Mouse (Mus musculus) MEL (cell line): Measurements from ENCODE around the gene Psg29. TPM values are rescaled to one million over a fixed set of nuclear protein-coding genes. Genes with fewer than 3 reads are reported as not detected.

Experiments used
- DNase-seq: peaks from one replicate; pipeline ENCODE4 v3.0.0; 2011; ENCODE audit warnings: low read depth, low spot score
- H3K27ac ChIP-seq: 2 replicates; pipeline ENCODE4 v1.5.1; 2012; ENCODE audit warnings: low read depth, mild to moderate bottlenecking, control low read depth, low read length, moderate library complexity; ENCODE audit not compliant: control insufficient read depth
- H3K27me3 ChIP-seq, 2 experiments: fragments of 150-350 bp in 1 of 2; sonication (generic) in 1 of 2; 2 replicates each; pipeline ENCODE4 v1.6.1; 2012; ENCODE audit warnings: low read length in 2 of 2, mild to moderate bottlenecking in 2 of 2, improper control_type of control experiment in 1 of 2, moderate library complexity in 1 of 2; ENCODE audit not compliant: insufficient read depth in 2 of 2, control insufficient read depth in 1 of 2
- H3K36me3 ChIP-seq, 2 experiments: 2 replicates each; pipeline ENCODE4 v1.6.1; 2012 to 2014; ENCODE audit warnings: low read length in 2 of 2, improper control_type of control experiment in 1 of 2, inconsistent platforms in 1 of 2, mild to moderate bottlenecking in 1 of 2; ENCODE audit not compliant: insufficient read depth in 2 of 2, control insufficient read depth in 1 of 2
- H3K4me1 ChIP-seq, 2 experiments: fragments of 150-350 bp in 1 of 2; sonication (generic) in 1 of 2; 2 replicates each; pipeline ENCODE4 v1.6.1; 2012; ENCODE audit warnings: low read length in 2 of 2, improper control_type of control experiment in 1 of 2, mild to moderate bottlenecking in 1 of 2; ENCODE audit not compliant: insufficient read depth in 2 of 2, control insufficient read depth in 1 of 2
- H3K4me3 ChIP-seq, 2 experiments: fragments of 150-350 bp in 1 of 2; sonication (generic) in 1 of 2; 2 replicates each; pipeline ENCODE4 v1.5.1; 2012; ENCODE audit warnings: low read depth in 2 of 2, low read length in 2 of 2, mild to moderate bottlenecking in 2 of 2, moderate library complexity in 2 of 2, control low read depth in 1 of 2, improper control_type of control experiment in 1 of 2; ENCODE audit not compliant: control insufficient read depth in 1 of 2, insufficient read depth in 1 of 2
- H3K79me2 ChIP-seq: 2 replicates; pipeline ENCODE4 v1.6.1; 2012; ENCODE audit warnings: mild to moderate bottlenecking, low read length, moderate library complexity; ENCODE audit not compliant: control insufficient read depth, poor library complexity, insufficient read depth
- H3K9ac ChIP-seq: 2 replicates; pipeline ENCODE4 v1.6.1; 2012; ENCODE audit warnings: low read depth, mild to moderate bottlenecking, control low read depth, low read length, moderate library complexity; ENCODE audit not compliant: control insufficient read depth, poor library complexity, severe bottlenecking
- H3K9me3 ChIP-seq: fragments of 150-350 bp; sonication (generic); replicated peaks from 2 replicates; pipeline ENCODE4 v1.6.1; 2012; ENCODE audit warnings: mild to moderate bottlenecking, low read length, improper control_type of control experiment, moderate library complexity; ENCODE audit not compliant: insufficient read depth
- BHLHE40 ChIP-seq: IDR thresholded peaks from 2 replicates; pipeline ENCODE4 v1.6.1; 2012; ENCODE audit warnings: low read depth, mild to moderate bottlenecking, inconsistent platforms, low read length, improper control_type of control experiment, borderline replicate concordance
- CTCF ChIP-seq, 3 experiments: IDR thresholded peaks in 2 of 3; conservative IDR thresholded peaks in 1 of 3; 2 replicates each; pipeline ENCODE4 v1.5.1; 2011 to 2012; ENCODE audit warnings: low read length in 3 of 3, low read depth in 2 of 3, mild to moderate bottlenecking in 2 of 3, improper control_type of control experiment in 1 of 3, inconsistent platforms in 1 of 3, mixed read lengths in 1 of 3, moderate library complexity in 1 of 3; ENCODE audit not compliant: control insufficient read depth in 1 of 3, insufficient read depth in 1 of 3, poor library complexity in 1 of 3, severe bottlenecking in 1 of 3
- EP300 ChIP-seq, 2 experiments: IDR thresholded peaks; 2 replicates each; pipeline ENCODE4 v1.6.1; 2011; ENCODE audit warnings: improper control_type of control experiment in 2 of 2, low read length in 2 of 2, low read depth in 1 of 2, mild to moderate bottlenecking in 1 of 2
- GATA1 ChIP-seq: IDR thresholded peaks from 2 replicates; pipeline ENCODE4 v1.6.1; 2011; ENCODE audit warnings: low read depth, low read length, improper control_type of control experiment
- MAX ChIP-seq: IDR thresholded peaks from 2 replicates; pipeline ENCODE4 v1.6.1; 2011; ENCODE audit warnings: low read length, improper control_type of control experiment
- MEF2A ChIP-seq: IDR thresholded peaks from 2 replicates; pipeline ENCODE4 v1.6.1; 2014; ENCODE audit warnings: low read depth, mild to moderate bottlenecking, inconsistent platforms, low read length, improper control_type of control experiment; ENCODE audit not compliant: poor library complexity, insufficient replicate concordance, severe bottlenecking; ENCODE audit errors: extremely low read depth
- NELFE ChIP-seq: IDR thresholded peaks from 2 replicates; pipeline ENCODE4 v1.6.1; 2011; ENCODE audit warnings: low read depth, low read length, improper control_type of control experiment
- RCOR1 ChIP-seq: IDR thresholded peaks from 2 replicates; pipeline ENCODE4 v1.6.1; 2012; ENCODE audit warnings: low read depth, mild to moderate bottlenecking, inconsistent platforms, low read length, improper control_type of control experiment
- SIN3A ChIP-seq: IDR thresholded peaks from 2 replicates; pipeline ENCODE4 v1.6.1; 2012; ENCODE audit warnings: low read length, improper control_type of control experiment, inconsistent platforms
- UBTF ChIP-seq: IDR thresholded peaks from 2 replicates; pipeline ENCODE4 v1.6.1; 2012; ENCODE audit warnings: low read depth, mild to moderate bottlenecking, inconsistent platforms, low read length, improper control_type of control experiment, moderate library complexity, borderline replicate concordance; ENCODE audit not compliant: insufficient read depth
- USF1 ChIP-seq: IDR thresholded peaks from 2 replicates; pipeline ENCODE4 v1.6.1; 2014; ENCODE audit warnings: low read depth, mild to moderate bottlenecking, inconsistent platforms, low read length, improper control_type of control experiment, moderate library complexity
- polyA plus RNA-seq, 2 experiments: library from polyadenylated mRNA; stranded (reverse) in 1 of 2; unstranded in 1 of 2; fragments of >175 nt in 1 of 2; fragments of >200 nt in 1 of 2; gene quantifications; 2 replicates each; pipeline versions ENCODE4 v1.2.1 to v1.2.4; 2012; ENCODE audit warnings: low replicate concordance in 2 of 2, low read depth in 1 of 2; ENCODE audit not compliant: insufficient read length in 2 of 2, insufficient read depth in 1 of 2, missing spikeins in 1 of 2
- total RNA-seq: library from RNA; depleted of rRNA; stranded (reverse); fragments of 300-350 nt; gene quantifications from 2 replicates; pipeline ENCODE4 v1.2.3, GENCODE M21; 2012; rRNA removed

The Psg29 gene
- total and polyA plus RNA-seq, 3 experiments, result not detected

GRCm38 (mm10) chr7:17171827-17172226, 31.4 kb upstream of the Psg29 start:
- no peak for TF ChIP-seq GATA1
- no peak for TF ChIP-seq MEF2A
- no peak for TF ChIP-seq NELFE
- TF ChIP-seq SIN3A, result no peak
- TF ChIP-seq MAX, result no peak
- no peak for TF ChIP-seq EP300 (IDR thresholded peaks at IDR 0.05; ENCODE audit: low read depth in 1 of 2, low read length in 2 of 2)
- TF ChIP-seq USF1, result no peak
- TF ChIP-seq RCOR1, result no peak
- no peak for TF ChIP-seq UBTF
- Histone ChIP-seq H3K9ac (no peak overlapping the region), H3K27ac (no peak overlapping the region), H3K4me1 (no peaks in the 10 kb centered on the region), H3K79me2 (no peaks in the 10 kb centered on the region), H3K4me3 (no peak overlapping the region), H3K9me3 (no peaks in the 10 kb centered on the region), H3K27me3 (no peaks in the 10 kb centered on the region), H3K36me3 (no peaks in the 10 kb centered on the region)
- DNase-seq, result no peak

- Histone ChIP-seq H3K9me3 (no peaks in the 10 kb centered on the region), H3K27ac (no peak overlapping the region), H3K4me1 (no peaks in the 10 kb centered on the region), H3K4me3 (no peak overlapping the region), H3K79me2 (no peaks in the 10 kb centered on the region), H3K9ac (no peak overlapping the region), H3K36me3 (no peaks in the 10 kb centered on the region), H3K27me3 (no peaks in the 10 kb centered on the region; a peak in 1 of 4 replicates)
- TF ChIP-seq CTCF (IDR thresholded peaks at IDR 0.05 in 2 of 3, conservative IDR thresholded peaks at IDR 0.05 in 1 of 3; ENCODE audit: control insufficient read depth in 1 of 3, insufficient read depth in 1 of 3, low read depth in 2 of 3, low read length in 3 of 3, poor library complexity in 1 of 3, severe bottlenecking in 1 of 3), result peak in 1 of 3 experiments; percentile 15; a peak in 2 of 6 replicates
- no peak for TF ChIP-seq BHLHE40
- peak; percentile 10 for DNase-seq
These were observed 2.4 kb downstream of the Psg29 start for GRCm38 (mm10) chr7:17205530-17206184.

Other genes with a start within 250 kb of the Psg29 start
- 0.19 and 0.23 TPM in 2 replicates for gene Pnmal1, start 243.8 kb upstream of the Psg29 start, total RNA-seq
- gene Pnmal1, start 243.8 kb upstream of the Psg29 start, polyA plus RNA-seq, result under 1 TPM in 1 of 2 experiments, not detected in 1; 0.53 TPM
- not detected in 2 replicates for gene Gm42372, start 220.4 kb upstream of the Psg29 start, total RNA-seq
- under 1 TPM in 1 of 2 experiments, not detected in 1; 0.42 TPM for gene Gm42372, start 220.4 kb upstream of the Psg29 start, polyA plus RNA-seq
- not detected in 2 replicates for gene Ccdc8, start 210.8 kb upstream of the Psg29 start, total RNA-seq
- gene Ccdc8, start 210.8 kb upstream of the Psg29 start, polyA plus RNA-seq, result under 1 TPM in 1 of 2 experiments, not detected in 1; 0.11 TPM
- gene Ppp5c, start 175.6 kb upstream of the Psg29 start, total RNA-seq, result 94.2 and 101 TPM in 2 replicates
- gene Ppp5c, start 175.6 kb upstream of the Psg29 start, polyA plus RNA-seq, result 100 to 1,000 TPM; 178 to 249 TPM
- gene Hif3a, start 141.1 kb upstream of the Psg29 start, total RNA-seq, result 8.0 and 9.6 TPM in 2 replicates
- 10 to 100 TPM in 1 of 2 experiments, not detected in 1; 37.9 TPM for gene Hif3a, start 141.1 kb upstream of the Psg29 start, polyA plus RNA-seq
- 0.23 and 0.36 TPM in 2 replicates for gene Psg16, start 129.4 kb upstream of the Psg29 start, total RNA-seq
- under 1 TPM in 1 of 2 experiments, not detected in 1; 0.67 TPM for gene Psg16, start 129.4 kb upstream of the Psg29 start, polyA plus RNA-seq
- gene Ceacam3, start 53.2 kb upstream of the Psg29 start, total RNA-seq, result not detected in 2 replicates
- gene Ceacam3, start 53.2 kb upstream of the Psg29 start, polyA plus RNA-seq, result not detected